ENCODE assay signal across 11 mouse cellular contexts in the genomic region with DNA sequence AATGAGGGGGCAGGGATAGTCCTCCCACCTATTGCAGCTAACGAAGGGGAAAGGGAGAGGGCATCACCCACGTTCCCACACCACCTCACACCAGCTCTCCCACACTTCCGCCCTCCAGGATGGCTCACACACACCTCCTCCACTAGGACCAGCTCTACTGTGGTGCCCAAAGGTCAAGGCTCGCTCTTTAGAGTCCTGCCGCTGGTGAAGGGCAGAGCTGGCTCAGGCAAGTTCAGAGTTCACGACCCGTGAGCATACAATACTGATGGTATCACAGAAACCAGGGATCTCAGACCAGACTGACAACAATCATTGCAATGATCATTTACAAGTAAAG.
A peak's percentile ranks its signal among the peaks of the same experiment; 100 is the strongest.
DNase-seq lines count a peak whose midpoint lies in the region; ATAC-seq and TF ChIP-seq lines count a peak whose summit lies in the region.
"Had no signal": no experiment of that assay in that cellular context is flagged by ENCODE, and none has a peak within 500 bp of the region (broad histone marks: within the 10 kb centered on the region; RNA-seq: fewer than 3 reads in every experiment).

No protein-coding gene starts in this region.

- 0 out of 2 replicates have a peak, but pooled peaks have one; percentile 20 for ATAC-seq in heart, embryonic 14.5 days (ENCODE audit: insufficient number of reproducible peaks, insufficient read depth, low FRiP score, low read depth)
- ATAC-seq in embryonic facial prominence, embryonic 11.5 days (replicated peaks; ENCODE audit: insufficient number of reproducible peaks, low FRiP score, low TSS enrichment, low read depth) = peak; percentile 23; the same call in 1 of the 2 replicates
- peak; percentile 12; the same call in 1 of the 2 replicates for ATAC-seq in forebrain, postnatal 0 days
- peak; percentile 59 for ATAC-seq in liver, embryonic 16.5 days (ENCODE audit: low read depth)
- ATAC-seq: CD4-positive, CD25-positive, alpha-beta regulatory T cell, adult 4 months had no signal

- H3K27me3 ChIP-seq in heart, embryonic 14.5 days (ENCODE audit: control insufficient read depth, insufficient read depth, low read length) = no peaks in the 10 kb centered on the region
- no peaks in the 10 kb centered on the region for H3K27me3 ChIP-seq in embryonic facial prominence, embryonic 11.5 days (ENCODE audit: control insufficient read depth, insufficient read depth, low read length)
- H3K27me3 ChIP-seq in forebrain, postnatal 0 days (ENCODE audit: insufficient read depth, low read length) = no peaks in the 10 kb centered on the region
- H3K27me3 ChIP-seq in liver, embryonic 16.5 days (ENCODE audit: control insufficient read depth, insufficient read depth, low read depth, low read length) = no peaks in the 10 kb centered on the region
- H3K27me3 ChIP-seq: limb, embryonic 13.5 days had no signal

- H3K4me1 ChIP-seq in heart, embryonic 14.5 days (ENCODE audit: control insufficient read depth in 2 of 2, insufficient read depth in 2 of 2, low read length in 2 of 2) = peaks cover 24 to 54% of the 10 kb centered on the region in 2 experiments
- no peaks in the 10 kb centered on the region; the same call in 1 of the 2 replicates for H3K4me1 ChIP-seq in embryonic facial prominence, embryonic 11.5 days (ENCODE audit: control insufficient read depth, insufficient read depth, low read length)
- H3K4me1 ChIP-seq in forebrain, postnatal 0 days (ENCODE audit: insufficient read depth) = no peaks in the 10 kb centered on the region
- H3K4me1 ChIP-seq in liver, embryonic 16.5 days (ENCODE audit: control insufficient read depth, low read depth, low read length) = no peaks in the 10 kb centered on the region

- H3K27ac ChIP-seq in heart, embryonic 14.5 days (replicated peaks in 1 of 2; ENCODE audit: control insufficient read depth in 1 of 2, insufficient read depth in 1 of 2, low read depth in 2 of 2, low read length in 2 of 2) = peak overlapping the region; percentile 1 to 64; a peak in 2 of 4 replicates
- no peak overlapping the region for H3K27ac ChIP-seq in embryonic facial prominence, embryonic 11.5 days (replicated peaks; ENCODE audit: low read depth, low read length)
- no peak overlapping the region for H3K27ac ChIP-seq in forebrain, postnatal 0 days (ENCODE audit: low read depth, low read length)
- H3K27ac ChIP-seq in liver, embryonic 16.5 days (ENCODE audit: low read length) = no peak overlapping the region
- H3K27ac ChIP-seq: limb, embryonic 13.5 days had no signal

- H3K9ac ChIP-seq in heart, embryonic 14.5 days (ENCODE audit: low read length) = peak overlapping the region; percentile 11; the same call in 1 of the 2 replicates
- H3K9ac ChIP-seq in embryonic facial prominence, embryonic 11.5 days (replicated peaks; ENCODE audit: low read length) = no peak overlapping the region
- H3K9ac ChIP-seq in forebrain, postnatal 0 days = no peak overlapping the region
- no peak overlapping the region for H3K9ac ChIP-seq in liver, embryonic 16.5 days (ENCODE audit: low read depth, low read length)
- H3K9ac ChIP-seq: limb, embryonic 13.5 days had no signal

- H3K4me2 ChIP-seq in heart, embryonic 14.5 days (ENCODE audit: low read length) = peak overlapping the region; percentile 46
- H3K4me2 ChIP-seq in embryonic facial prominence, embryonic 11.5 days (ENCODE audit: low read depth, low read length) = no peak overlapping the region
- H3K4me2 ChIP-seq in forebrain, postnatal 0 days (ENCODE audit: low read depth) = no peak overlapping the region
- H3K4me2 ChIP-seq in liver, embryonic 16.5 days (ENCODE audit: low read depth, low read length) = peak overlapping the region; percentile 1; the same call in 1 of the 2 replicates
- H3K4me2 ChIP-seq: limb, embryonic 13.5 days had no signal

- no peak for DNase-seq in heart, adult 11 months
- DNase-seq in embryonic facial prominence, embryonic 11.5 days (ENCODE audit: low spot score) = no peak
- DNase-seq in forebrain, postnatal 0 days = no peak
- DNase-seq in cerebellum, adult 9-11 months = no peak
- no peak for DNase-seq in retina, embryonic 14.5 days (ENCODE audit: low spot score)
- DNase-seq in layer of hippocampus, postnatal 25 days (ENCODE audit: extremely low spot score in 1 of 2, low spot score in 1 of 2) = no peak
- DNase-seq: cerebellum, adult 18-20 months had no signal

- no peak for TF ChIP-seq CTCF in forebrain, postnatal 0 days (IDR thresholded peaks at IDR 0.05; ENCODE audit: low read depth)

- H3K9me3 ChIP-seq in heart, embryonic 14.5 days (ENCODE audit: control insufficient read depth, low read length) = no peaks in the 10 kb centered on the region
- no peaks in the 10 kb centered on the region for H3K9me3 ChIP-seq in embryonic facial prominence, embryonic 11.5 days (replicated peaks; ENCODE audit: control insufficient read depth, low read length)
- H3K9me3 ChIP-seq in forebrain, postnatal 0 days (ENCODE audit: low read length) = no peaks in the 10 kb centered on the region
- no peaks in the 10 kb centered on the region for H3K9me3 ChIP-seq in liver, embryonic 16.5 days (replicated peaks; ENCODE audit: control insufficient read depth, low read length)
- H3K9me3 ChIP-seq: limb, embryonic 13.5 days had no signal

- no peaks in the 10 kb centered on the region for H3K36me3 ChIP-seq in heart, embryonic 14.5 days (ENCODE audit: control insufficient read depth, insufficient read depth, low read length)
- no peaks in the 10 kb centered on the region for H3K36me3 ChIP-seq in embryonic facial prominence, embryonic 11.5 days (replicated peaks; ENCODE audit: control insufficient read depth, insufficient read depth, low read depth, low read length)
- no peaks in the 10 kb centered on the region for H3K36me3 ChIP-seq in forebrain, postnatal 0 days (ENCODE audit: insufficient read depth)
- H3K36me3 ChIP-seq in liver, embryonic 16.5 days (ENCODE audit: control insufficient read depth, insufficient read depth) = no peaks in the 10 kb centered on the region
- H3K36me3 ChIP-seq: limb, embryonic 13.5 days had no signal

- WGBS in heart, embryonic 14.5 days = 57% methylated on average over 7 of the region's 7 CpGs
- 54% methylated on average over 7 of the region's 7 CpGs for WGBS in embryonic facial prominence, embryonic 11.5 days
- whole genome bisulfite sequencing in forebrain, postnatal 0 days = 67% methylated on average over 7 of the region's 7 CpGs
- WGBS in liver, embryonic 16.5 days (ENCODE audit: insufficient replicate concordance) = 53% methylated on average over 7 of the region's 7 CpGs

- H3K4me3 ChIP-seq in heart, embryonic 14.5 days (ENCODE audit: control insufficient read depth in 1 of 2, insufficient read depth in 1 of 2, low read depth in 1 of 2, low read length in 2 of 2) = no peak overlapping the region
- H3K4me3 ChIP-seq in embryonic facial prominence, embryonic 11.5 days (ENCODE audit: low read depth, low read length) = no peak overlapping the region
- no peak overlapping the region for H3K4me3 ChIP-seq in forebrain, postnatal 0 days (ENCODE audit: low read depth, low read length)
- H3K4me3 ChIP-seq in liver, embryonic 16.5 days (ENCODE audit: low read depth, low read length) = no peak overlapping the region
- H3K4me3 ChIP-seq: limb, embryonic 13.5 days had no signal

Comparison
In these comparisons a context has a peak if more than half of its experiments do, and no peak if none do; other contexts are left out.
1. H3K27ac ChIP-seq: peak in heart, embryonic 14.5 days (2 of 2); none in embryonic facial prominence, embryonic 11.5 days (single experiment), forebrain, postnatal 0 days (single experiment) and liver, embryonic 16.5 days (single experiment).
2. H3K4me2 ChIP-seq: peak in heart, embryonic 14.5 days (single experiment) and liver, embryonic 16.5 days (single experiment); none in embryonic facial prominence, embryonic 11.5 days (single experiment) and forebrain, postnatal 0 days (single experiment).
3. Peak in every context shown above with its lines, with median percentiles within 50 percentile points of each other: ATAC-seq.